Mouse (Mus musculus) kidney, embryonic 14.5 days (tissue): ENCODE results near the gene Olfr1428. TPM values are rescaled to one million over a fixed set of nuclear protein-coding genes. Genes with fewer than 3 reads are reported as not detected.

Source experiments
- ATAC-seq: fragments of 200-750 bp; cut with Nextera tagmentation; 2 replicates; pipeline ENCODE4 v1.8.0; 2017; ENCODE audit warnings: moderate number of reproducible peaks, mild to moderate bottlenecking, moderate TSS enrichment, moderate library complexity; ENCODE audit not compliant: low FRiP score, low TSS enrichment
- H3K27ac ChIP-seq: fragments of 300-500 bp; sonication (generic); 2 replicates; pipeline ENCODE4 v1.5.1; 2014; ENCODE audit warnings: low read depth, mild to moderate bottlenecking, low read length, moderate library complexity, mixed read lengths
- H3K27me3 ChIP-seq: fragments of 300-500 bp; sonication (generic); 2 replicates; pipeline ENCODE4 v1.6.1; 2014; ENCODE audit warnings: mild to moderate bottlenecking, low read length; ENCODE audit not compliant: control insufficient read depth, insufficient read depth
- H3K36me3 ChIP-seq: fragments of 300-500 bp; sonication (generic); 2 replicates; pipeline ENCODE4 v1.6.1; 2014; ENCODE audit warnings: low read length, mixed read lengths; ENCODE audit not compliant: control insufficient read depth, insufficient read depth
- H3K4me1 ChIP-seq: fragments of 300-500 bp; sonication (generic); 2 replicates; pipeline ENCODE4 v1.6.1; 2014; ENCODE audit warnings: low read length, mixed read lengths; ENCODE audit not compliant: control insufficient read depth, insufficient read depth
- H3K4me2 ChIP-seq: fragments of 300-500 bp; sonication (generic); replicated peaks from 2 replicates; pipeline ENCODE4 v1.6.1; 2014; ENCODE audit warnings: low read depth, mild to moderate bottlenecking, low read length
- H3K4me3 ChIP-seq: fragments of 300-500 bp; sonication (generic); 2 replicates; pipeline ENCODE4 v1.5.1; 2014; ENCODE audit warnings: mild to moderate bottlenecking, low read length
- H3K9ac ChIP-seq: fragments of 300-500 bp; sonication (generic); 2 replicates; pipeline ENCODE4 v1.6.1; 2014; ENCODE audit warnings: low read depth, mild to moderate bottlenecking, low read length, moderate library complexity
- H3K9me3 ChIP-seq: fragments of 300-500 bp; sonication (generic); 2 replicates; pipeline ENCODE4 v1.6.1; 2016; ENCODE audit warnings: low read length; ENCODE audit not compliant: control insufficient read depth
- WGBS: fragments of 180-500 bp; shearing (Covaris S2); extraction: QIAGEN DNeasy Blood & Tissue Kit; methylation state at CpG from one replicate; pipeline ENCODE4 v1.1.7; 2014; 5-methylcytosine and 5-hydroxymethylcytosine counted together
- polyA plus RNA-seq: library from polyadenylated mRNA; unstranded; fragments of >200 nt; fragmentation: Nextera tagmentation; extraction: Ambion mirVana; gene quantifications from 2 replicates; pipeline ENCODE4 v1.2.1, GENCODE M21; 2014

Gene Olfr1428
- polyA plus RNA-seq = not detected in 2 replicates

- H3K27me3 ChIP-seq = no peaks in the 10 kb centered on the region
- H3K4me2 ChIP-seq = no peak within 1 kb of the TSS
- no peak for ATAC-seq
- 81% methylated on average over 1 of the region's 1 CpGs for WGBS
- H3K27ac ChIP-seq = no peak within 1 kb of the TSS
- no peaks in the 10 kb centered on the region for H3K4me1 ChIP-seq
- H3K36me3 ChIP-seq = no peaks in the 10 kb centered on the region
- no peaks in the 10 kb centered on the region for H3K9me3 ChIP-seq
- no peak within 1 kb of the TSS for H3K9ac ChIP-seq
- H3K4me3 ChIP-seq = no peak within 1 kb of the TSS
Measured at GRCm38 (mm10) chr19:12115797-12116196, at the start of gene Olfr1428. TSS of gene Olfr1428 (minus strand) at chr19:12115897.

- ATAC-seq = no peak
- WGBS = 94% methylated on average over 3 of the region's 3 CpGs
- no peak overlapping the region for H3K4me3 ChIP-seq
Measured at GRCm38 (mm10) chr19:12145452-12145851, 29.8 kb upstream of the Olfr1428 start.

GRCm38 (mm10) chr19:12143356-12143755 is 27.7 kb upstream of the Olfr1428 start:
- Histone ChIP-seq H3K36me3 (no peaks in the 10 kb centered on the region), H3K27ac (no peak overlapping the region), H3K4me1 (no peaks in the 10 kb centered on the region), H3K9ac (no peak overlapping the region), H3K4me3 (no peak overlapping the region), H3K9me3 (no peaks in the 10 kb centered on the region), H3K4me2 (no peak overlapping the region), H3K27me3 (no peaks in the 10 kb centered on the region)
- WGBS = 67% methylated on average over 1 of the region's 1 CpGs
- no peak for ATAC-seq

More at GRCm38 (mm10) chr19:12145452-12145851, 29.8 kb upstream of the Olfr1428 start:
- Histone ChIP-seq H3K9ac (no peak overlapping the region), H3K4me1 (no peaks in the 10 kb centered on the region), H3K27me3 (no peaks in the 10 kb centered on the region), H3K4me2 (no peak overlapping the region), H3K27ac (no peak overlapping the region), H3K36me3 (no peaks in the 10 kb centered on the region), H3K9me3 (no peaks in the 10 kb centered on the region)

- H3K27me3 ChIP-seq = no peaks in the 10 kb centered on the region
- H3K36me3 ChIP-seq = no peaks in the 10 kb centered on the region
- ATAC-seq = no peak
- 33% methylated on average over 2 of the region's 2 CpGs for WGBS
- no peaks in the 10 kb centered on the region for H3K4me1 ChIP-seq
- no peaks in the 10 kb centered on the region for H3K9me3 ChIP-seq
- H3K9ac ChIP-seq = no peak overlapping the region
- H3K27ac ChIP-seq = no peak overlapping the region
- H3K4me2 ChIP-seq = no peak overlapping the region
- H3K4me3 ChIP-seq = no peak overlapping the region
Measured at GRCm38 (mm10) chr19:12134289-12134688, 18.6 kb upstream of the Olfr1428 start.

- ATAC-seq = no peak
- Histone ChIP-seq H3K27ac (no peak within 1 kb of the TSS), H3K9ac (no peak within 1 kb of the TSS), H3K36me3 (no peaks in the 10 kb centered on the region), H3K4me3 (no peak within 1 kb of the TSS), H3K27me3 (no peaks in the 10 kb centered on the region), H3K4me1 (no peaks in the 10 kb centered on the region), H3K9me3 (no peaks in the 10 kb centered on the region), H3K4me2 (no peak within 1 kb of the TSS)
- 79% methylated on average over 3 of the region's 3 CpGs for WGBS
Measured at GRCm38 (mm10) chr19:12123103-12123502, 7.4 kb upstream of the Olfr1428 start, which contains the start of gene Olfr76. TSS of gene Olfr76 (minus strand) at chr19:12123203.

GRCm38 (mm10) chr19:12116464-12116863 is 767 bp upstream of the Olfr1428 start:
- no peaks in the 10 kb centered on the region for H3K9me3 ChIP-seq
- H3K27me3 ChIP-seq = no peaks in the 10 kb centered on the region
- H3K4me1 ChIP-seq = no peaks in the 10 kb centered on the region
- 88% methylated on average over 3 of the region's 3 CpGs for WGBS
- H3K4me3 ChIP-seq = no peak overlapping the region
- no peak overlapping the region for H3K4me2 ChIP-seq
- no peak overlapping the region for H3K27ac ChIP-seq
- H3K36me3 ChIP-seq = no peaks in the 10 kb centered on the region
- H3K9ac ChIP-seq = no peak overlapping the region
- ATAC-seq = no peak

- no peaks in the 10 kb centered on the region for H3K9me3 ChIP-seq
- H3K27ac ChIP-seq = no peak overlapping the region
- ATAC-seq = no peak
- H3K4me2 ChIP-seq = no peak overlapping the region
- no peak overlapping the region for H3K9ac ChIP-seq
- 73% methylated on average over 1 of the region's 1 CpGs for WGBS
- no peak overlapping the region for H3K4me3 ChIP-seq
- H3K36me3 ChIP-seq = no peaks in the 10 kb centered on the region
- no peaks in the 10 kb centered on the region for H3K4me1 ChIP-seq
- no peaks in the 10 kb centered on the region for H3K27me3 ChIP-seq
Measured at GRCm38 (mm10) chr19:12113807-12114206, 1.9 kb downstream of the Olfr1428 start.

GRCm38 (mm10) chr19:12104541-12104940 is 11.2 kb downstream of the Olfr1428 start:
- ATAC-seq = no peak
- 76% methylated on average over 1 of the region's 1 CpGs for WGBS
- no peak overlapping the region for H3K9ac ChIP-seq

GRCm38 (mm10) chr19:12103234-12103633 is 12.5 kb downstream of the Olfr1428 start, which contains the start of gene Olfr1427:
TSS of gene Olfr1427 (minus strand) at chr19:12103334.
- no peaks in the 10 kb centered on the region for H3K36me3 ChIP-seq
- no peak within 1 kb of the TSS for H3K27ac ChIP-seq
- H3K9ac ChIP-seq = no peak within 1 kb of the TSS
- ATAC-seq = no peak
- no peaks in the 10 kb centered on the region for H3K27me3 ChIP-seq
- H3K4me1 ChIP-seq = no peaks in the 10 kb centered on the region
- H3K4me3 ChIP-seq = no peak within 1 kb of the TSS
- 93% methylated on average over 2 of the region's 2 CpGs for WGBS
- no peak within 1 kb of the TSS for H3K4me2 ChIP-seq
- H3K9me3 ChIP-seq = no peaks in the 10 kb centered on the region

More at GRCm38 (mm10) chr19:12104541-12104940, 11.2 kb downstream of the Olfr1428 start:
- no peaks in the 10 kb centered on the region for H3K36me3 ChIP-seq
- H3K4me3 ChIP-seq = no peak overlapping the region
- no peaks in the 10 kb centered on the region for H3K9me3 ChIP-seq
- H3K27ac ChIP-seq = no peak overlapping the region
- H3K4me2 ChIP-seq = no peak overlapping the region
- no peaks in the 10 kb centered on the region for H3K4me1 ChIP-seq
- H3K27me3 ChIP-seq = no peaks in the 10 kb centered on the region
